Comparison of ENCODE assay signal across 12 mouse cellular contexts in genomic region chr17:71224521-71224920, GRCm38 (mm10). TPM values are rescaled to one million over a fixed set of nuclear protein-coding genes. Genes with fewer than 3 reads are reported as not detected.
A peak's percentile ranks its signal among the peaks of the same experiment; 100 is the strongest.
DNase-seq lines count a peak whose midpoint lies in the region; ATAC-seq and TF ChIP-seq lines count a peak whose summit lies in the region.
"Had no signal": no experiment of that assay in that cellular context is flagged by ENCODE, and none has a peak within 500 bp of the region (broad histone marks: within the 10 kb centered on the region; RNA-seq: fewer than 3 reads in every experiment).

No protein-coding gene starts in this region.

- H3K36me3 ChIP-seq in heart, embryonic 12.5 days = peaks cover 8% of the 10 kb centered on the region
- peaks cover 71% of the 10 kb centered on the region for H3K36me3 ChIP-seq in liver, postnatal 0 days (replicated peaks; ENCODE audit: insufficient read depth, low read length)
- H3K36me3 ChIP-seq: intestine, embryonic 15.5 days had no signal

- H3K27ac ChIP-seq in heart, embryonic 12.5 days (ENCODE audit: poor library complexity, severe bottlenecking) = peak overlapping the region; percentile 21; the same call in 1 of the 2 replicates
- no peak overlapping the region for H3K27ac ChIP-seq in liver, postnatal 0 days (ENCODE audit: low read depth)
- H3K27ac ChIP-seq: intestine, embryonic 15.5 days had no signal

- H3K4me2 ChIP-seq in heart, embryonic 12.5 days = no peak overlapping the region
- no peak overlapping the region for H3K4me2 ChIP-seq in liver, postnatal 0 days (ENCODE audit: low read depth, low read length)
- H3K4me2 ChIP-seq: intestine, embryonic 15.5 days had no signal

- whole genome bisulfite sequencing in heart, embryonic 12.5 days = 63% methylated on average over 2 of the region's 2 CpGs
- WGBS in liver, postnatal 0 days (ENCODE audit: insufficient replicate concordance) = 43% methylated on average over 2 of the region's 2 CpGs

- TF ChIP-seq EP300 in liver, postnatal 0 days (IDR thresholded peaks at IDR 0.05; ENCODE audit: low read depth) = no peak

- no peaks in the 10 kb centered on the region for H3K27me3 ChIP-seq in heart, embryonic 12.5 days (replicated peaks)
- no peaks in the 10 kb centered on the region for H3K27me3 ChIP-seq in liver, postnatal 0 days (ENCODE audit: insufficient read depth, low read length)
- H3K27me3 ChIP-seq: intestine, embryonic 15.5 days had no signal

- no peak for DNase-seq in heart, postnatal 36 days
- DNase-seq in B cell, adult 2 months = peak; percentile 40
- DNase-seq in adrenal gland, postnatal 25 days = peak; percentile 37
- no peak for DNase-seq in liver, postnatal 0 days
- no peak for DNase-seq in ovary, postnatal 10 days (ENCODE audit: low spot score)
- DNase-seq in testis, postnatal 14 days (ENCODE audit: low spot score) = no peak
- DNase-seq in kidney, adult 8-10 months = no peak
- DNase-seq: cerebellum, adult 11 months; gastrocnemius, postnatal 36 days had no signal

- H3K4me1 ChIP-seq in heart, embryonic 12.5 days (replicated peaks) = peaks cover 46% of the 10 kb centered on the region
- H3K4me1 ChIP-seq in liver, postnatal 0 days (ENCODE audit: insufficient read depth) = peaks cover 5% of the 10 kb centered on the region; the same call in 1 of the 2 replicates
- H3K4me1 ChIP-seq: intestine, embryonic 15.5 days had no signal

- no peak overlapping the region for H3K4me3 ChIP-seq in heart, embryonic 12.5 days
- no peak overlapping the region for H3K4me3 ChIP-seq in liver, postnatal 0 days (ENCODE audit: low read depth, low read length)
- H3K4me3 ChIP-seq: erythroblast, embryonic 14.5 days; intestine, embryonic 15.5 days had no signal

- H3K9me3 ChIP-seq in heart, embryonic 12.5 days (replicated peaks) = no peaks in the 10 kb centered on the region
- no peaks in the 10 kb centered on the region for H3K9me3 ChIP-seq in liver, postnatal 0 days (ENCODE audit: low read length)
- H3K9me3 ChIP-seq: intestine, embryonic 15.5 days had no signal

- no peak for ATAC-seq in heart, embryonic 12.5 days (ENCODE audit: insufficient number of reproducible peaks, low FRiP score)
- ATAC-seq in liver, postnatal 0 days = peak; percentile 14; the same call in 1 of the 2 replicates
- ATAC-seq: intestine, embryonic 15.5 days had no signal

- H3K9ac ChIP-seq in heart, embryonic 12.5 days = no peak overlapping the region
- no peak overlapping the region for H3K9ac ChIP-seq in liver, postnatal 0 days (replicated peaks)
- H3K9ac ChIP-seq: intestine, embryonic 15.5 days had no signal

- intact Hi-C loops in heart, postnatal 36 days (cut with DNase I) = no loop called here

- TF ChIP-seq CTCF in liver, postnatal 0 days (IDR thresholded peaks at IDR 0.05; ENCODE audit: low read depth) = no peak

RNA-seq across cellular contexts. Expression of gene Lpin2, which starts 42.2 kb away (rescaled TPM):
- polyA plus RNA-seq in heart, embryonic 12.5 days (2016; fragmentation: Nextera tagmentation; extraction: Ambion mirVana) = 22.1 and 23.8 TPM in 2 replicates
- total RNA-seq in heart, postnatal 36 days (2021) = 1 to 10 TPM; 7.0 to 7.4 TPM
- total RNA-seq in adrenal gland, postnatal 25 days (2021) = 47.3 and 50.6 TPM in 2 replicates
- 34.0 and 44.5 TPM in 2 replicates for polyA plus RNA-seq in liver, postnatal 0 days (2015; fragmentation: Nextera tagmentation; extraction: Ambion mirVana)

Comparison
In these comparisons a context has a peak if more than half of its experiments do, and no peak if none do; other contexts are left out.
1. DNase-seq: peak in B cell, adult 2 months (2 of 2) and adrenal gland, postnatal 25 days (single experiment); none in heart, postnatal 36 days (0 of 2), liver, postnatal 0 days (single experiment), ovary, postnatal 10 days (single experiment), testis, postnatal 14 days (single experiment) and kidney, adult 8-10 months (0 of 2).